Mouse (Mus musculus) heart, embryonic 12.5 days (tissue): ENCODE results near the gene Mpv17l2. TPM values are rescaled to one million over a fixed set of nuclear protein-coding genes. Genes with fewer than 3 reads are reported as not detected.

Source experiments
- ATAC-seq: fragments of 200-750 bp; cut with Nextera tagmentation; 2 replicates; pipeline ENCODE4 v1.8.0; 2017; ENCODE audit warnings: moderate TSS enrichment, moderate library complexity; ENCODE audit not compliant: insufficient number of reproducible peaks, low FRiP score
- H3K27ac ChIP-seq: fragments of 300-500 bp; sonication (generic); 2 replicates; pipeline ENCODE4 v1.5.1; 2016; ENCODE audit warnings: mild to moderate bottlenecking, moderate library complexity; ENCODE audit not compliant: poor library complexity, severe bottlenecking
- H3K27me3 ChIP-seq: fragments of 300-500 bp; sonication (generic); replicated peaks from 2 replicates; pipeline ENCODE4 v1.6.1; 2016; ENCODE audit warnings: mild to moderate bottlenecking, moderate library complexity
- H3K36me3 ChIP-seq: fragments of 300-500 bp; sonication (generic); 2 replicates; pipeline ENCODE4 v1.6.1; 2016; ENCODE audit warnings: mild to moderate bottlenecking, moderate library complexity
- H3K4me1 ChIP-seq: fragments of 300-500 bp; sonication (generic); replicated peaks from 2 replicates; pipeline ENCODE4 v1.6.1; 2016; ENCODE audit warnings: mild to moderate bottlenecking
- H3K4me2 ChIP-seq: fragments of 300-500 bp; sonication (generic); 2 replicates; pipeline ENCODE4 v1.6.1; 2016; ENCODE audit warnings: mild to moderate bottlenecking, moderate library complexity
- H3K4me3 ChIP-seq: fragments of 300-500 bp; sonication (generic); 2 replicates; pipeline ENCODE4 v1.5.1; 2016; ENCODE audit warnings: mild to moderate bottlenecking
- H3K9ac ChIP-seq: fragments of 300-500 bp; sonication (generic); 2 replicates; pipeline ENCODE4 v1.6.1; 2016; ENCODE audit warnings: mild to moderate bottlenecking, moderate library complexity
- H3K9me3 ChIP-seq: fragments of 300-500 bp; sonication (generic); replicated peaks from 2 replicates; pipeline ENCODE4 v1.6.1; 2016; ENCODE audit warnings: mild to moderate bottlenecking, moderate library complexity
- WGBS: fragments of 180-500 bp; shearing (Covaris S2); methylation state at CpG from one replicate; pipeline ENCODE4 v1.1.7; 2016; 5-methylcytosine and 5-hydroxymethylcytosine counted together
- polyA plus RNA-seq: library from polyadenylated mRNA; unstranded; fragments of >200 nt; fragmentation: Nextera tagmentation; extraction: Ambion mirVana; gene quantifications from 2 replicates; pipeline ENCODE4 v1.2.1, GENCODE M21; 2016

Gene Mpv17l2
- polyA plus RNA-seq, 1 experiment from 2014 or later, result 37.9 TPM

DNA sequence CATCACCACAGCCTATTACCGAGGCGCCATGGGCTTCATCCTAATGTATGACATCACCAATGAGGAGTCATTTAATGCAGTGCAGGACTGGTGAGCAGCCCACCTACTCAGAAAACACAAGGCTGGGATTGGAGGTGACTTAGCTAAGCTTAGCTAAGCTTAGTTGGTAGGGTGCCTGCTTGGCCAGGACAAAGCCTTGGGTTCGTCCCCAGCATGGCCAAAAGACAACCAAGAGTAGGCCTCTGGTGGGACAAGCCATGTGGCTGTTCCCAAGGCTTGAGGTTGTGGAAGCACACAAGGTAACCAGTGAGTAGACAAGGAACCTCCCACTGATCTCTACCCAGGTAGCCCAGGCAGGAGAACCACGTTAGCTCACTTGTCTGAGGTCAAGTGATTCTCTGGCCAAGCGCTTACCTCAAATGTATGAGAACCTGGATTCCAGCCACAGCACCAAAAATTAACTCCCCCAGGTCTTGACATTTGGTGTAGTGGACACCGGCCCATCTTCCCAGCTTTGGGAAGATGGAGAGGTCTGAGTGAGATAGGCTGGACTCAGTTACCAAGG, 4.2 kb downstream of the Mpv17l2 start:
- Histone ChIP-seq H3K27me3 (peaks cover 5% of the 10 kb centered on the region; the same call in 1 of the 2 replicates), H3K9me3 (no peaks in the 10 kb centered on the region), H3K36me3 (peaks cover 29% of the 10 kb centered on the region), H3K4me1 (peaks cover 47% of the 10 kb centered on the region), H3K4me2 (no peak overlapping the region), H3K4me3 (no peak overlapping the region), H3K27ac (no peak overlapping the region), H3K9ac (no peak overlapping the region)
- WGBS, result 93% methylated on average over 6 of the region's 6 CpGs
- ATAC-seq, result no peak

DNA sequence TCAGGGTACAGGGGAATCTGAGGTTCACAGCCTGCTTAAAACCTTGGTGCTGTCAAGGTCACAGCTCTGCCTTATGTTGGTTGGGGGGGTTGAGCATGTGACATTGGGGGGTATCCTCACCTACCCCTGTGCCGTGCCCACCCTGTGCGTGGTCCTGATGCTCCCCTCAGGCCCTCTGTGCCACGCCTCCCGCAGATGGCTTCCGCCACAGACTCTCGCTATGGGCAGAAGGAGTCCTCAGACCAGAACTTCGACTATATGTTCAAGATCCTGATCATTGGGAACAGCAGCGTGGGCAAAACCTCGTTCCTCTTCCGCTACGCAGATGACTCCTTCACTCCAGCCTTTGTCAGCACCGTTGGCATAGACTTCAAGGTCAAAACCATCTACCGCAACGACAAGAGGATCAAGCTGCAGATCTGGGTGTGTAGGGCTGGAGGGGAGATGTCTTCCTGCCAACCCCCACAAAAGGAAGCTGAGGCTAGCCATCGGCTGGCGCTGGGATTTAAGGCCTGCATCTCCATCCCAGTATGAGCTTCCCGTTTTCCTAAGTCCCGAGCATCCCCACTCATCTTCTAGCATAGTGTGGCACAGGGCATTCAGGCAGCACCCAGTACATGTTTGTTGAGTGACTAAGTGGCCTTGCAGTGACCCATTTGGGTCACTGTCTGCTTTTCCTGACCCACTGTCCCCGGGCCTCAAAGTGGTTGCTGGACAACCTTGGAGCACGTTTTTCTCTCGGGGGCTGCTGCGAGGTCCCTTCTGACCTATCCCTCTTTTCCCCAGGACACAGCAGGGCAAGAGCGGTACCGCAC, 4.9 kb downstream of the Mpv17l2 start:
- Histone ChIP-seq H3K4me2 (peak overlapping the region; percentile 99), H3K27me3 (peaks cover 5% of the 10 kb centered on the region; the same call in 1 of the 2 replicates), H3K36me3 (peaks cover 29% of the 10 kb centered on the region), H3K4me1 (peaks cover 47% of the 10 kb centered on the region), H3K27ac (no peak overlapping the region), H3K9me3 (no peaks in the 10 kb centered on the region), H3K4me3 (peak overlapping the region; percentile 73; the same call in 1 of the 2 replicates), H3K9ac (no peak overlapping the region)
- 83% methylated on average over 24 of the region's 24 CpGs for WGBS
- ATAC-seq, result no peak

- H3K4me2 ChIP-seq, result peak overlapping the region; percentile 99
- peak; percentile 15 for ATAC-seq
- H3K4me3 ChIP-seq, result peak overlapping the region; percentile 73
- WGBS, result 17% methylated on average over 50 of the region's 50 CpGs
- H3K27ac ChIP-seq, result peak overlapping the region; percentile 55
- no peaks in the 10 kb centered on the region for H3K9me3 ChIP-seq
- H3K36me3 ChIP-seq, result peaks cover 29% of the 10 kb centered on the region
- H3K9ac ChIP-seq, result peak overlapping the region; percentile 89
- H3K27me3 ChIP-seq, result peaks cover 10% of the 10 kb centered on the region
- H3K4me1 ChIP-seq, result peaks cover 43% of the 10 kb centered on the region
Measured at GRCm38 (mm10) chr8:70754871-70755660, 5.7 kb downstream of the Mpv17l2 start.

- H3K4me2 ChIP-seq, result peak within 1 kb of the TSS; percentile 99
- peak within 1 kb of the TSS; percentile 75 for H3K27ac ChIP-seq
- H3K4me3 ChIP-seq, result peak within 1 kb of the TSS; percentile 73
- no peaks in the 10 kb centered on the region for H3K9me3 ChIP-seq
- H3K4me1 ChIP-seq, result peaks cover 35% of the 10 kb centered on the region
- peak within 1 kb of the TSS; percentile 89 for H3K9ac ChIP-seq
- WGBS, result 8% methylated on average over 37 of the region's 37 CpGs
- peak; percentile 96 for ATAC-seq
- H3K27me3 ChIP-seq, result peaks cover 18% of the 10 kb centered on the region
- peaks cover 29% of the 10 kb centered on the region for H3K36me3 ChIP-seq
Measured at GRCm38 (mm10) chr8:70754043-70754870, 6.5 kb downstream of the Mpv17l2 start, which contains the start of gene Rab3a. TSS of gene Rab3a (plus strand) at chr8:70754679.

- peak overlapping the region; percentile 59 for H3K4me2 ChIP-seq
- H3K27ac ChIP-seq, result peak overlapping the region; percentile 75
- H3K36me3 ChIP-seq, result peaks cover 24% of the 10 kb centered on the region
- ATAC-seq, result no peak
- H3K4me3 ChIP-seq, result peak overlapping the region; percentile 19
- peaks cover 29% of the 10 kb centered on the region for H3K27me3 ChIP-seq
- H3K9ac ChIP-seq, result peak overlapping the region; percentile 48
- H3K9me3 ChIP-seq, result no peaks in the 10 kb centered on the region
- WGBS, result 14% methylated on average over 21 of the region's 21 CpGs
- peaks cover 26% of the 10 kb centered on the region for H3K4me1 ChIP-seq
Measured at GRCm38 (mm10) chr8:70753151-70753550, 7.6 kb downstream of the Mpv17l2 start.

DNA sequence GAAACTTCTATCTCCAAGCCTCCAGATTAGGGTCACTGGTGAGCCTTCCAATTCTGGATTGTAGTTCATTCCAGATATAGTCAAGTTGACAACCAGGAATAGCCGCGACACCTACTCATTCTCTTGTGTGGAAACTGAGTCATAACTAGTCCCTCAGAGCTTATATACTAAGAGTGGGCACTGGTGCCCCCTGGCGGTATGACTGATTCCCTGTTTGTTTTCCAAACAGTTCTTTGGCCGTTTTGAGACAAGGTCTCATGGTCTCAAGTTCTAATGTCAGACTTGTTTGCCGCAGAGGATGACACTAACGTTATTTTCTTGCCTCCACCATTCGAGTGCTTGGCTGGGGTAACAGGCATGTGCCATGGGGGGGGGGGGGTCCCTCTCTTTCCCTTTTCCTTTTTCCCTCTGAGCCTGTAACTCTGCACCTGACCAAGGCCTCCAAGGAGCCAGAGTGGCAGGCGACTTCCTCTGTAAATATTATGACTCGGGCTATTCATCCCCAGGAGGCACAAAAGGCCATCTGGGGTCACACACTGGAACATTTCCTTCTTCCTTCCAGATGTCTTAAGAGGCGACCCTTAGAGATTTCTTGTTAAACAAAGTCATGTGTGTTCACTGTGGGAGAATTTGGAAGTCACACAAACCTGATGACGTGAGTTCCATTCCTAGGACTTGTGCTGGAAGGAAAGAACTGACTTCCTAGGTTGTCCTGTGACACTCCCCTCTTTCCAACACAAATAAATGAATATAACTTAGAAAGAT, 8.6 kb downstream of the Mpv17l2 start:
- Histone ChIP-seq H3K36me3 (peaks cover 14% of the 10 kb centered on the region), H3K4me3 (no peak overlapping the region), H3K27me3 (peaks cover 39% of the 10 kb centered on the region), H3K27ac (peak overlapping the region; percentile 75), H3K4me1 (peaks cover 26% of the 10 kb centered on the region), H3K4me2 (peak overlapping the region; percentile 59; the same call in 1 of the 2 replicates), H3K9ac (no peak overlapping the region), H3K9me3 (no peaks in the 10 kb centered on the region)
- 33% methylated on average over 11 of the region's 11 CpGs for WGBS
- ATAC-seq, result no peak

DNA sequence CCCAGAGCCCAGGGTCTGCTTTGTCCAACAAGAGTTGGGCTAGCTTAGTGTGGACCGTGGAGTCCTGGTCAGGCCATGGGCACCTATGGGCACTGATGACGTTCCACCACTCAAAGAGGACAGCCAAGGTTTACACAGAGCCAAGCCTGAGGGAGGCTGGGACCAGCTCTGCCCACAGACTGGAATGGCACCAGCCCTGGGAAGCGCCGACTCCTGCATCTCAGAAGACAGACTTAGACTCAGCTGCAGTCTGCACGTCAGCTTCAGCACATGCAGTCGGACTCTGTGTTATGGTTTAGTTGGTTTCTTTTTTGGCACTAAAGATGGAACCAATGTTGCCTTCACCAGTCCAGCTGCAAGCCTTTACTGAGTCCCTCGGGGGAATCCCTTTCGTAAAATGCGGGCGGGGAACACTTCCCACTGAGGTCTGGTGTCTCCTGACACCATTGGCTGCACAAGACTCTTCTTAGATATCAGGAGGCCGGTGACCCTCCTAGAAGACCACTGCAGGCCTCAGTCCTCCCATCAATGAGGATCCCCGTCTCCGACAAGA, 10.5 kb downstream of the Mpv17l2 start:
- H3K9ac ChIP-seq, result no peak overlapping the region
- peaks cover 54% of the 10 kb centered on the region for H3K27me3 ChIP-seq
- H3K4me3 ChIP-seq, result no peak overlapping the region
- no peaks in the 10 kb centered on the region for H3K36me3 ChIP-seq
- no peak for ATAC-seq
- no peaks in the 10 kb centered on the region for H3K9me3 ChIP-seq
- no peak overlapping the region for H3K4me2 ChIP-seq
- 80% methylated on average over 13 of the region's 13 CpGs for WGBS
- H3K4me1 ChIP-seq, result peaks cover 18% of the 10 kb centered on the region
- no peak overlapping the region for H3K27ac ChIP-seq

DNA sequence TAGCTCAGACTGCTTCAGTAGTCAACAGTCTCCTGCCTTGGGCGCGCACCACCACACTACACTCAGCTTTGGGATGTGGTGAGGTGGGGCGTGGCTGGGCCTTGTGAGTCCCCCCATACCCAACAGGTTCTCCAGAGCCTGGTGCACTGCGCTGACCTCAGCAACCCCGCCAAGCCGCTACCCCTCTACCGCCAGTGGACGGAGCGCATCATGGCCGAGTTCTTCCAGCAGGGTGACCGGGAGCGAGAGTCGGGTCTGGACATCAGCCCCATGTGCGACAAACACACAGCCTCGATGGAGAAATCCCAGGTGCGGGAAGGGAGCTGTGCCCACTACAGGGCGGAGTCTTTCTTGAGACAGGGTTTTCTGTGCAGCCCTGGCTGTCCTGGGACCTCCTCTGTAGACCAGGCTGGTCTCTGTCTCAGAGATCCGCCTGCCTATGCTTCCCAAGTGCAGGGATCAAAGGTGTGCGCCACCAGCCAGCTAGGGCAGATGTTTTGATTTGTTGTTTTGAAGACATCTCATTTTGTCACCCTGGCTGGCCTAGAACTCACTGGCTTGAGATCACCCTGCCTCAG, 11.6 kb downstream of the Mpv17l2 start:
- no peaks in the 10 kb centered on the region for H3K36me3 ChIP-seq
- no peak overlapping the region for H3K9ac ChIP-seq
- no peak overlapping the region for H3K27ac ChIP-seq
- ATAC-seq, result no peak
- 73% methylated on average over 19 of the region's 19 CpGs for WGBS
- H3K4me1 ChIP-seq, result peaks cover 15% of the 10 kb centered on the region
- no peak overlapping the region for H3K4me2 ChIP-seq
- H3K27me3 ChIP-seq, result peaks cover 64% of the 10 kb centered on the region
- H3K4me3 ChIP-seq, result no peak overlapping the region
- no peaks in the 10 kb centered on the region for H3K9me3 ChIP-seq

DNA sequence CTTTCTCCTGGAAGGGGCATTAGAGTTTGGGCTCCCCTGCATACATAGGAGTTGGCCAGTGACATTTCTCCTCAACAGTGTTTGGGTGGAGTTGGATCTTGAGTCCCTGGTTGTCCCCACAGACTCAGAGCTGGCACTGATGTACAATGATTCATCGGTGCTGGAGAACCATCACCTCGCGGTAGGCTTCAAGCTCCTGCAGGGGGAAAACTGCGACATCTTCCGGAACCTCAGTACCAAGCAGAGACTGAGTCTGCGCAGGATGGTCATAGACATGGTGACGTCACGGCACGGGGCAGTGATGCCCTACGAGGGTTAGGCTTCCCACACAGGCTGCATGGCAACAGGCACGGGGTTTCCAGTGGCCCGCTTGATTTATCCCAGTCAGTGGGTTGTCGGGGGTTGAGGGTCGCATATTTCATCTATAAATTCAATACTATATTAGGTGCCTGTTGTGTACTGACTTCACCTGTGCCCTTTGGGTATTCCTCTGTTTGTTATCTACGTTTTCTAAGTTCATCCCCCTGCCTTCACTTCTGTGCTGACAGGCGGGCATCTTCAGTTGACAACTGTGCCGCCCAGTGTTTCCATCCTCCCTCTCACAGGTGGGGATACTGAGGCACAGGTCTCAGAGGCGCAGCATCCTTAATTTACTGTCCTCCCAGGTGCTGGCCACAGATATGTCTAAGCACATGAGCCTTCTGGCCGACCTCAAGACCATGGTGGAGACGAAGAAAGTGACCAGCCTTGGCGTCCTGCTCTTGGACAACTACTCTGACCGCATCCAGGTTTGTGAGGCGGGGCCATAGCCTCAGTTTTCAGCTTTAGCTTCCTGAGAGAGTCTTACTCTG, 12.3 kb downstream of the Mpv17l2 start:
- ATAC-seq, result no peak
- Histone ChIP-seq H3K36me3 (no peaks in the 10 kb centered on the region), H3K9me3 (no peaks in the 10 kb centered on the region), H3K4me3 (no peak overlapping the region), H3K4me1 (peaks cover 14% of the 10 kb centered on the region), H3K9ac (no peak overlapping the region), H3K4me2 (no peak overlapping the region), H3K27me3 (peaks cover 72% of the 10 kb centered on the region), H3K27ac (no peak overlapping the region)
- WGBS, result 76% methylated on average over 23 of the region's 23 CpGs
